Mouse (Mus musculus): Measurements from ENCODE around the gene Acap2. TPM values are rescaled to one million over a fixed set of nuclear protein-coding genes. Genes with fewer than 3 reads are reported as not detected.

Gene Acap2
- polyA plus RNA-seq, 1 experiment from 2014 or later, result 14.8 TPM

- 85% methylated on average over 6 of the region's 6 CpGs for WGBS
- no peak overlapping the region for H3K9ac ChIP-seq (ENCODE audit: low read length)
- H3K4me2 ChIP-seq (replicated peaks; ENCODE audit: low read depth), result no peak overlapping the region
- H3K4me1 ChIP-seq (replicated peaks; ENCODE audit: control insufficient read depth, insufficient read depth), result no peaks in the 10 kb centered on the region
- DNase-seq (ENCODE audit: low spot score) (no peak), ATAC-seq (ENCODE audit: low FRiP score, low TSS enrichment) (no peak)
- H3K36me3 ChIP-seq (ENCODE audit: control insufficient read depth, insufficient read depth, low read length), result 0 out of 2 replicates have a peak, but pooled peaks cover 3% of the 10 kb centered on the region
- TF ChIP-seq CTCF (IDR thresholded peaks at IDR 0.05; ENCODE audit: low read depth) (no peak), EP300 (optimal IDR thresholded peaks at IDR 0.05) (no peak)
- no peak overlapping the region for H3K4me3 ChIP-seq (ENCODE audit: low read depth, low read length)
- H3K9me3 ChIP-seq (ENCODE audit: control insufficient read depth, low read length), result no peaks in the 10 kb centered on the region
- no peak overlapping the region for H3K27ac ChIP-seq (replicated peaks)
- H3K27me3 ChIP-seq (ENCODE audit: control insufficient read depth, insufficient read depth, low read length), result no peaks in the 10 kb centered on the region
Observed at GRCm38 (mm10) chr16:31094036-31094435, 107.0 kb downstream of the Acap2 start.

GRCm38 (mm10) chr16:31093186-31093585 is 107.9 kb downstream of the Acap2 start:
- Histone ChIP-seq H3K4me1 (replicated peaks; ENCODE audit: control insufficient read depth, insufficient read depth) (no peaks in the 10 kb centered on the region), H3K36me3 (ENCODE audit: control insufficient read depth, insufficient read depth, low read length) (0 out of 2 replicates have a peak, but pooled peaks cover 3% of the 10 kb centered on the region), H3K9ac (ENCODE audit: low read length) (no peak overlapping the region), H3K27me3 (ENCODE audit: control insufficient read depth, insufficient read depth, low read length) (no peaks in the 10 kb centered on the region), H3K4me3 (ENCODE audit: low read depth, low read length) (no peak overlapping the region), H3K4me2 (replicated peaks; ENCODE audit: low read depth) (no peak overlapping the region), H3K27ac (replicated peaks) (no peak overlapping the region), H3K9me3 (ENCODE audit: control insufficient read depth, low read length) (no peaks in the 10 kb centered on the region)
- DNase-seq (ENCODE audit: low spot score) (no peak), ATAC-seq (ENCODE audit: low FRiP score, low TSS enrichment) (no peak)
- WGBS, result 66% methylated on average over 9 of the region's 9 CpGs
- TF ChIP-seq EP300 (optimal IDR thresholded peaks at IDR 0.05) (no peak), CTCF (IDR thresholded peaks at IDR 0.05; ENCODE audit: low read depth) (no peak)

DNA sequence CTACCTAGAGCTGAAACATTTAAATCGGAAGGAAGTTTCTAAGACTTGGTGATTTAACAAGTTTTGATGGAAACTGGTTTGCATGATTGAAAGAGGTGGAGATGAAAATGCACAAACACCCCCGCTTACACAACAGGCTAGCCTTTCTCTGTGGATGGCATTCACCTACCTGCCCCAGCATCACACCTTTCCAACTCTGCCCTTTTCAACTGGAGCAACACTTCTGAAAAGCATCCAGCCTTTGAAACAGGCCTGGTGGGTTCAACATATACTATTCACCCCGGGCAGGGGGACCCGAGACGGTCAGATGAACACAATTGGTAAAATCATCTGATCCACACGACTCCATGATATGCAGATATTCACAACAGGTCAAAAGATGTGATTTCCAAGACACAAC is 119.2 kb downstream of the Acap2 start:
- Histone ChIP-seq H3K27ac (replicated peaks) (no peak overlapping the region), H3K27me3 (ENCODE audit: control insufficient read depth, insufficient read depth, low read length) (no peaks in the 10 kb centered on the region), H3K4me3 (ENCODE audit: low read depth, low read length) (no peak overlapping the region), H3K36me3 (ENCODE audit: control insufficient read depth, insufficient read depth, low read length) (no peaks in the 10 kb centered on the region), H3K4me1 (replicated peaks; ENCODE audit: control insufficient read depth, insufficient read depth) (no peaks in the 10 kb centered on the region), H3K9ac (ENCODE audit: low read length) (no peak overlapping the region), H3K4me2 (replicated peaks; ENCODE audit: low read depth) (peak overlapping the region; percentile 100), H3K9me3 (ENCODE audit: control insufficient read depth, low read length) (no peaks in the 10 kb centered on the region)
- TF ChIP-seq CTCF (IDR thresholded peaks at IDR 0.05; ENCODE audit: low read depth), result no peak
- no peak for TF ChIP-seq EP300 (optimal IDR thresholded peaks at IDR 0.05)
- 72% methylated on average over 6 of the region's 6 CpGs for WGBS
- ATAC-seq (ENCODE audit: low FRiP score, low TSS enrichment), result no peak
- DNase-seq (ENCODE audit: low spot score), result no peak

- Histone ChIP-seq H3K4me2 (replicated peaks; ENCODE audit: low read depth) (peak within 1 kb of the TSS; percentile 100), H3K27ac (replicated peaks) (peak within 1 kb of the TSS; percentile 90), H3K27me3 (ENCODE audit: control insufficient read depth, insufficient read depth, low read length) (no peaks in the 10 kb centered on the region), H3K4me1 (replicated peaks; ENCODE audit: control insufficient read depth, insufficient read depth) (no peaks in the 10 kb centered on the region), H3K36me3 (ENCODE audit: control insufficient read depth, insufficient read depth, low read length) (no peaks in the 10 kb centered on the region), H3K9me3 (ENCODE audit: control insufficient read depth, low read length) (no peaks in the 10 kb centered on the region), H3K9ac (ENCODE audit: low read length) (peak within 1 kb of the TSS; percentile 72), H3K4me3 (ENCODE audit: low read depth, low read length) (peak within 1 kb of the TSS; percentile 73)
- under 1% methylated on average over 54 of the region's 54 CpGs for WGBS
- ATAC-seq (ENCODE audit: low FRiP score, low TSS enrichment), result peak; percentile 98
- DNase-seq (ENCODE audit: low spot score), result peak; percentile 93
- TF ChIP-seq CTCF (IDR thresholded peaks at IDR 0.05; ENCODE audit: low read depth) (peak; percentile 47), EP300 (optimal IDR thresholded peaks at IDR 0.05) (no peak)
Observed at GRCm38 (mm10) chr16:31081125-31081664, 119.8 kb downstream of the Acap2 start, which contains the start of gene Xxylt1. TSS of gene Xxylt1 (minus strand) at chr16:31081432.

GRCm38 (mm10) chr16:31080573-31081051 is 120.4 kb downstream of the Acap2 start:
- Histone ChIP-seq H3K4me2 (replicated peaks; ENCODE audit: low read depth) (peak overlapping the region; percentile 100), H3K36me3 (ENCODE audit: control insufficient read depth, insufficient read depth, low read length) (no peaks in the 10 kb centered on the region), H3K9me3 (ENCODE audit: control insufficient read depth, low read length) (no peaks in the 10 kb centered on the region), H3K27me3 (ENCODE audit: control insufficient read depth, insufficient read depth, low read length) (no peaks in the 10 kb centered on the region), H3K4me1 (replicated peaks; ENCODE audit: control insufficient read depth, insufficient read depth) (no peaks in the 10 kb centered on the region), H3K4me3 (ENCODE audit: low read depth, low read length) (peak overlapping the region; percentile 73), H3K9ac (ENCODE audit: low read length) (peak overlapping the region; percentile 72), H3K27ac (replicated peaks) (peak overlapping the region; percentile 90)
- under 1% methylated on average over 36 of the region's 36 CpGs for WGBS
- DNase-seq (ENCODE audit: low spot score) (peak; percentile 73), ATAC-seq (ENCODE audit: low FRiP score, low TSS enrichment) (peak; percentile 68)
- no peak for TF ChIP-seq CTCF (IDR thresholded peaks at IDR 0.05; ENCODE audit: low read depth)
- TF ChIP-seq EP300 (optimal IDR thresholded peaks at IDR 0.05), result no peak

DNA sequence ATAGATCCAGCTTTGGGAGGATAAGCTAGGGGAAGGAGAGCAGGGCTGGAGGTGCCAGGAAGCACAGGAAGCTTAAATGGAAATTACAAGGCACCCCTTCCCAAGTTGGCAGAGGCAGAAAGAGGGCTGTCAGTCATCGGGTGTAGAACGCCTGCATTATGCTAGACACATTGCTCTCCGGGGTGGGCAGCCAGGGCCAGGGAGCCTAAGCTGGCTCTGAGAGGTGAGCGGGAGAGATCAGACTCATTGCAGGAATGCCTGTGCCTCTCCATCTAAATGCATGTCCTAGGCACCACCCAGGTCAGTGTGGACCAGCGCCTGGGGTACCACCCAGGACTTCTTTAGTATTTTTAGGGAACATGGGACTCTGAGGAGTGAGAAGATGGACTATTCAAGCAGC is 123.6 kb downstream of the Acap2 start:
- no peak overlapping the region for H3K9ac ChIP-seq (ENCODE audit: low read length)
- H3K27ac ChIP-seq (replicated peaks), result no peak overlapping the region
- H3K4me2 ChIP-seq (replicated peaks; ENCODE audit: low read depth), result no peak overlapping the region
- no peak overlapping the region for H3K4me3 ChIP-seq (ENCODE audit: low read depth, low read length)
- DNase-seq (ENCODE audit: low spot score), result no peak
- no peaks in the 10 kb centered on the region for H3K27me3 ChIP-seq (ENCODE audit: control insufficient read depth, insufficient read depth, low read length)
- no peaks in the 10 kb centered on the region for H3K9me3 ChIP-seq (ENCODE audit: control insufficient read depth, low read length)
- TF ChIP-seq EP300 (optimal IDR thresholded peaks at IDR 0.05) (no peak), CTCF (IDR thresholded peaks at IDR 0.05; ENCODE audit: low read depth) (no peak)
- ATAC-seq (ENCODE audit: low FRiP score, low TSS enrichment), result no peak
- H3K36me3 ChIP-seq (ENCODE audit: control insufficient read depth, insufficient read depth, low read length), result no peaks in the 10 kb centered on the region
- no peaks in the 10 kb centered on the region for H3K4me1 ChIP-seq (replicated peaks; ENCODE audit: control insufficient read depth, insufficient read depth)
- 92% methylated on average over 5 of the region's 5 CpGs for WGBS
